Mouse (Mus musculus): Measurements from ENCODE around the gene Cdk17. TPM values are rescaled to one million over a fixed set of nuclear protein-coding genes. Genes with fewer than 3 reads are reported as not detected.

The Cdk17 gene
- polyA plus RNA-seq, 1 experiment from 2014 or later, result 8.7 TPM

DNA sequence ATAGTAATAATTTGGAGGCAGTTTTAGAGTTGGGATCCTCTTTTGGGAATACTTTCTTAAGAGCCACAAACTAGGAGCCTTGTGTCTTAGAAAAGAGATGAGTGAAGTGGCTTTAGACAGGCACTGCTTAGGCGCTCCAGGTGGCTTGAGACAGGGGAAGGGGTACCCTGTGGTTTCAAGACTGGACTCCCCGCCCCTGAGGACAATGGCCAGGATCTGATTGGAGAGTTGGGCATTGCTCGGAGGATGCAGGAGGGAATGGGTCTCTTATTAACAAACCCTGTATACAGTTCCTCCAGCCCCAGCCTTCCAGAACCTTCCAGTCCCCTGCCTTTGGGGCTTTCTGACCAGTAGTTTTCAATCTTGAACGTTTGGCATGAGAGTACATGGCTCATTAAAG is 150.9 kb downstream of the Cdk17 start:
- Histone ChIP-seq H3K27me3 (ENCODE audit: control insufficient read depth, insufficient read depth, low read depth, low read length) (peaks cover 40% of the 10 kb centered on the region), H3K4me2 (ENCODE audit: low read depth, low read length) (peak overlapping the region; percentile 65; the same call in 1 of the 2 replicates), H3K4me3 (ENCODE audit: low read depth, low read length) (no peak overlapping the region), H3K27ac (ENCODE audit: low read length) (no peak overlapping the region), H3K4me1 (ENCODE audit: control insufficient read depth, low read depth, low read length) (no peaks in the 10 kb centered on the region; the same call in 1 of the 2 replicates), H3K9me3 (replicated peaks; ENCODE audit: control insufficient read depth, low read length) (no peaks in the 10 kb centered on the region), H3K36me3 (ENCODE audit: control insufficient read depth, insufficient read depth) (no peaks in the 10 kb centered on the region), H3K9ac (ENCODE audit: low read depth, low read length) (no peak overlapping the region)
- ATAC-seq (ENCODE audit: low read depth), result no peak
- 19% methylated on average over 4 of the region's 4 CpGs for WGBS (ENCODE audit: insufficient replicate concordance)

MicroRNAs within 50 kb of the gene (microRNA counts, 519-probe panel; counts per million panel counts)
- 1,228 counts per million, percentile 9 among the panel's probes with 10 or more counts for microRNA mmu-miR-1931

Small RNA genes lying within 50 kb of the gene (microRNA-seq; reads per million reads assigned to microRNA genes)
- gene Mir1931, result 2.2 reads per million

Other genes with a start within 250 kb of the Cdk17 start
- gene Cfap54, start 79.3 kb upstream of the Cdk17 start, polyA plus RNA-seq (2015; fragmentation: Nextera tagmentation; extraction: Ambion mirVana), result 0.07 TPM in 1 of 2 replicates, not detected in the other
- gene Elk3, start 150.3 kb downstream of the Cdk17 start, polyA plus RNA-seq (2015; fragmentation: Nextera tagmentation; extraction: Ambion mirVana), result 4.6 and 5.1 TPM in 2 replicates

Data from liver, embryonic 16.5 days (tissue).